Mouse (Mus musculus) erythroid progenitor cell, adult 5-6 weeks (primary cell): ENCODE data around the gene Ugt1a9. TPM values are rescaled to one million over a fixed set of nuclear protein-coding genes. Genes with fewer than 3 reads are reported as not detected.
"Not testable (repeated sequence)": the region's sequence is repeated elsewhere in the genome, so short reads cannot be mapped to it uniquely, and the experiment has no call there.

Source experiments
- ATAC-seq: replicated peaks from 2 replicates; pipeline ENCODE4 v1.8.0; 2016; ENCODE audit warnings: moderate number of reproducible peaks, mild to moderate bottlenecking, moderate TSS enrichment, inconsistent platforms; ENCODE audit not compliant: poor library complexity, low FRiP score, severe bottlenecking
- total RNA-seq, 2 experiments: library from RNA; stranded (forward) in 1 of 2; stranded (reverse) in 1 of 2; fragments of 150-400 nt in 1 of 2; fragments of 186-747, 209-891 nt in 1 of 2; gene quantifications; 2 replicates each; pipeline versions ENCODE4 v1.2.3 to v1.2.4; 2015 to 2017; ENCODE audit warnings: low replicate concordance in 2 of 2

Ugt1a9 gene
- total RNA-seq, 2 experiments from 2014 or later: not detected

- ATAC-seq: not testable (repeated sequence)
These were observed 79.5 kb downstream of the Ugt1a9 start for GRCm38 (mm10) chr1:88150133-88150532.

GRCm38 (mm10) chr1:88158430-88158829 lies 87.8 kb downstream of the Ugt1a9 start:
- ATAC-seq: no peak

DNA sequence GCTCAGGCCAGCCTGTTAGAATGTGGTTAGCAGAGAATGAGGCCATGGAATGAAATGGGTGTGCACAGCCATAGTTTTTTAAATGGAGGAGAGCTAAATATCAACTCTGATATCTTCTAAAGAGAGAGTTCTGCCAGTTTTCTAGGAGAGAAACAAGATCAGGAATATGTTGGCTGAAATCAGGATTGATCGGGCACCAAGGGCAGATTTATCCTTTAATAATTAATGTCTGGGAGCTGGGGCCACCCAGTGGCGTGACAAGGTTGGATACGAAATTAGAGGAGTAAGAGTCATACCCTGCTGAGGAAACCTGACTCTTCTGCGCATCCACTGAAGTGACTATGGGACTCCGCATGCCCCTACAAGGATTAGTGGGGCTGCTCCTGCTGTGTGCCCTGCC lies 95.1 kb downstream of the Ugt1a9 start, which contains the start of gene Ugt1a5:
Gene Ugt1a5 (plus strand): TSS at position 302 of the 400 bp plus-strand sequence.
- no peak for ATAC-seq

- ATAC-seq: not testable (repeated sequence)
These were observed 101.6 kb downstream of the Ugt1a9 start for GRCm38 (mm10) chr1:88172190-88172589.

- ATAC-seq: no peak
These were observed 109.1 kb downstream of the Ugt1a9 start for GRCm38 (mm10) chr1:88179657-88180056.

GRCm38 (mm10) chr1:88186325-88186935 lies 115.8 kb downstream of the Ugt1a9 start:
- ATAC-seq: no peak

DNA sequence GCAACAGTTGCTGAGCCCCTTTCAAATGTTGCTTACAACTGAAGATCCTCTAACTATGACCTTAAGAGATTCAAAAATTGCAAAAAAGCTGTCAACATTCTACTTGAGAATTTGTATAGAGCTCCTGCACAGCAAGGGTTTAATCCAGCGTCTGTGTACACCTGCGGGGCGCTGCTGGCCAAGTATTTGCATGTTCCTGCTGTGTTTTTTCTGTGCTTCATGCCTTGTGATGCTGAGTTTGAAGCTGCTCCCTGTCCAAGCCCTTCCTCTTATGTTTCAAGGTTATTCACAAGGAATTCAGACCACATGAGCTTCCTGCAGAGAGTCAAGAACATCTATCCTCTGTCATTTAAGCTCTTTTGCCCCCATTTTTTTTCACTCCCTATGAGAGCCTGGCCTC lies 121.5 kb downstream of the Ugt1a9 start:
- no peak for ATAC-seq

DNA sequence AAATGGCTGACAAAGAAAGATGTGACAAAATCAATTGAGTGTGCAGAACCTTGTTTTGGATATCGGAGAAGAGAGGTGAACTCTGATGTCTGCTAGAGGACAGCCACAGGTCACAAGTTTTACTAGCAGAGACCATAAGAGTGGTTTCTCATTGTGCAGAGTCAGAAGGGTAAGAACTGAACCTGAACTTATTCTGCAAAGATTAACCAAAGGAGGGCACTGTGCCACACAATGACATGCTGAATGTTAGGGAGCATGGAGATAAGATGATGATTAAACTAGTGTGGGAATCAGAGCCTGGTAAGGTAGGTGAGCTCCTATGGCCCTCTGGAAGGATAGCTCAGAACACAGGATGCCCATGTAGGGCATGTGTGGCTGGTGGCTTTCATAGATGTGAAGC lies 125.1 kb downstream of the Ugt1a9 start:
- no peak for ATAC-seq

- no peak for ATAC-seq
These were observed 126.8 kb downstream of the Ugt1a9 start for GRCm38 (mm10) chr1:88197443-88197842.

DNA sequence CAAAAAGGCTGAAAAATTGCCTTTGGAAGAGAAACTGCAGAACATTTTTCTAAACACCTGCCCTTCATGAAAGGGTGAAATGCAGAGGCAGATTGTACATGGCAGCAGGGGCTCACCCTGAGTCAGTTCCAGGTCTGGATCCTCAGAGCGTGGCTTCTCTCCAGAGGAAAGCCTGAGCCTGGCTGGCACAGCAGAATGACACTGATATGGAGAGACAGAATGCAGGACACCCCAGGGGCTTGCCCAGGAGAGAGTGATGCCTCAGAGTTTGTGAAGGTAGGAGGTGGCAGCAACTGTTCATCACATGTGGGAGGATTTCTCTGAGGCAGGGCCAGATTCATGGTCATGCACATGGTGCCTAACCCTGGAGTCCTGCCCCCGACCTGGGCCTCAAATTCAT lies 129.4 kb downstream of the Ugt1a9 start:
- no peak for ATAC-seq

- ATAC-seq: no peak
These were observed 129.9 kb downstream of the Ugt1a9 start, which contains the start of gene Ugt1a2 for GRCm38 (mm10) chr1:88200456-88200855. TSS of gene Ugt1a2 (plus strand) at chr1:88200601.

- peak; percentile 82 for ATAC-seq
These were observed 134.8 kb downstream of the Ugt1a9 start, which contains the start of gene Dnajb3 for GRCm38 (mm10) chr1:88205294-88205922. TSS of gene Dnajb3 (minus strand) at chr1:88205782.

GRCm38 (mm10) chr1:88206843-88207479 lies 136.4 kb downstream of the Ugt1a9 start:
- peak; percentile 82 for ATAC-seq

DNA sequence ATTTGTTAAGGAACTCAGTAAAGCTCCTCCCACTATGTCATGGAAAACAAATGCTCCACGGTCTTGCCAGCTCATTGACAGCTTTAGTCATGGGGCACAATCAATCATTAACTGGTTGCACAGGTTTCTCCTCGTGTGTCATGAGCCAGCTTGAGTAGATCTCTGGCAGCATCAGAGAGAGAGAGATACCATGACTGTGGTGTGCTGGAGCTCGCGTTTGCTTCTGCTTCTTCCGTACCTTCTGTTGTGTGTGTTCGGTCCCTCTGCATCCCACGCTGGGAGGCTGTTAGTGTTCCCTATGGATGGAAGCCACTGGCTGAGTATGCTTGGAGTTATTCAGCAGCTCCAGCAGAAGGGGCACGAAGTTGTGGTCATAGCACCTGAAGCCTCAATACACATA lies 141.2 kb downstream of the Ugt1a9 start, which contains the start of gene Ugt1a1:
Gene Ugt1a1 (plus strand): TSS at position 148 of the 400 bp plus-strand sequence.
- ATAC-seq: no peak

- no peak for ATAC-seq
These were observed 141.9 kb downstream of the Ugt1a9 start for GRCm38 (mm10) chr1:88212341-88213045.

DNA sequence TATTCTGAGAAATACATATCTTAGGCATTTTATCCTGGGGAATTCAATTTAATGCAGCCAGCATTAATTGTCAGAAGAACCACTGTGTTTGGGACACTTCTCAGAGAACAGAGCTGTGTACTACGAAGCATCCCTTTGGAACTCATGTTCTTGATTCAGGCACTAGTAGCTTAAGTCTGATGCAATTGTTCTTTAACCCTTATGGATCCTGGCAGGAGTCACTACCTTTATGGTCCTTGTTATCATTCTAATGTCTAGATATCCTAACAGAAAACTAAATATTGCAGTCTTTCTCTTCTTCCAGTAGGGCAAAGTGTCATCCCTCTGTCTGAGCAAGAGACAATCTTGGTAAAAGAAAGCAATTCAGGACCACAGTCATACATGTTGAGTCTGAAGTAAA lies 142.5 kb downstream of the Ugt1a9 start:
- ATAC-seq: no peak

DNA sequence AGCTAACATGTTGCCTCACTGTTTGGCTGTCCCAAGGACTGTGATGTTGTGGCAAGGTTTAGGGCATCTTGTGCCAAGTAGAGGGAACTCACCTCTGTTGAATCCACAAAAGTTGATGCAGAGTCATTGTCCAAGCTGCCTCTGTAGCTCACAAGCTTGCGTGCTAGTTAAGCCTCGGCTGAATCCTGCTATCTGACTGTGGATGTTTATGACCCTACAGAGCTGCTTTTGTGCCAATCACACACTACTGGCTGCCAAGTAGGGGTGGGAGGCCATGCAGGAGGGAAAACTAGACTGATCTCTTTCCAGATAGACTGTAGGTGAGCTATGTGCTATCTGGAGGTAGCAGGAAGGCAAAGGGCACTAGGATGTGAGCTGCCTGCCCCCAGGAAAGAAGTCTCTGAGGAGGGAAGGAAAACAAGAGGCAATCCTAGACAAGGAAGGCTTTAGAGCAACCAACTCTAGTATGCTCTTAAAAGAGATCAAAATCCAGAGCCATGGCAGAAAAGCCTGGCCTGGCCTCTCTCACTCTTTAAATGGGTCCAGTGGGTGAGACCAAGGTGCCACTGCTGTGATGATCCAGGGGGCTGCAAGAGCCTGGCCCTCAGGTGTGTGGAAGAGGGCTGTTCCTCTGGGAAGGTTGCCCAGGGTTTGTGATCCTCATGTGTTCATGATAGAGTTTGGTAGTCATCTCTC lies 143.3 kb downstream of the Ugt1a9 start:
- no peak; the same call in 1 of the 2 replicates for ATAC-seq

GRCm38 (mm10) chr1:88214462-88214952 lies 143.9 kb downstream of the Ugt1a9 start:
- no peak for ATAC-seq
